Mouse (Mus musculus) thymus, adult 2 months (tissue): ENCODE measurements around the gene Epb41.

Source experiments
- CTCF ChIP-seq: fragments of 200-500 bp; IDR thresholded peaks from 2 replicates; pipeline ENCODE4 v1.5.1; 2012; ENCODE audit warnings: mild to moderate bottlenecking, control low read depth, low read length, moderate library complexity, borderline replicate concordance; ENCODE audit not compliant: control insufficient read depth, poor library complexity, insufficient read depth; ENCODE audit errors: extremely low read depth
- POLR2A ChIP-seq: fragments of 200-500 bp; IDR thresholded peaks from 2 replicates; pipeline ENCODE4 v1.6.1; 2012; ENCODE audit warnings: mild to moderate bottlenecking, low read length, control low read depth, moderate library complexity; ENCODE audit not compliant: control insufficient read depth, poor library complexity, insufficient read depth; ENCODE audit errors: extremely low read depth

DNA sequence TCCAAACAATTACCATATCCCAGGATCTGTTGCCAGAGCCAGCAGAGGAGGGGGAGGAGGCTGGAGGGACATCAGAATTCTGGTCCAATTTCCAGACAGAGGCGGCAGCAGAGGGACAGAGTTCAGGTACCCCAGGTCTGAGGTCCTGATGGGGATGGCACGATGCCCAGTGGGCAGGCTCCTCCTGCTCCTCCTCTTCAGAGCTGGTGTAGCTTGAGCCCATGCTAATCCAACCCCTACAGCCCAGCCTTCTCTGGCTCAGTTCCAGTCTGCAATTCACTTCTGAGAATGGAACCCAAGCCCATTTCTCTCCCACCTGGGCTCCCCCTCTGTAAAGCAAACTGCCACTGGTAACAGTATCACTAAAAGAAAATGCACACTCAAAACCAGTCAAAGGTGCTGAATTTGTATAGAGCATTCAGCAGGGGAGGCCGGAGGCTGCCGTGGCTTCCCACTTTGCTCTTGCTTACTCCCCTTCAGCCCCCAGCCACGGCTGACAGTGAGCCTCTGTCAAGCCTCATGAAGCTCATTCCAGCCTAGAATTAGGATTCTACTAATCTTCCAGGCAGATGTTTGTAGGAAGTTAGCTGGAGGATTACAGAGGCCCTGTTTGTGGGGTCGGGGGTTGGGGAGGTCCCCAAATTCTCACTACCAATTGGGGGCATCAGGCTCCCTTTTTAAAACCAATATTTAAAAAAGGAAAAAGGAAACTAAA is 150.9 kb downstream of the Epb41 start:
- TF ChIP-seq POLR2A (no peak), CTCF (no peak)
